Mouse (Mus musculus): Measurements from ENCODE around the gene Dnajc27.

GRCm38 (mm10) chr12:4083441-4083840, 1.1 kb downstream of the Dnajc27 start:
- TF ChIP-seq POLR2A (IDR thresholded peaks at IDR 0.05; ENCODE audit: insufficient read depth, low read depth, low read length), result no peak
- no peak for TF ChIP-seq EP300 (IDR thresholded peaks at IDR 0.05; ENCODE audit: insufficient read depth, low read depth, low read length)
